Mouse (Mus musculus) stomach, postnatal 0 days (tissue): ENCODE measurements at regions not wholly inside any gene's neighbourhood (a gene's known extent, or its start where the extent isn't known, plus 50 kb on each side); places are given as distances from the start of the nearest gene placed in this dataset.

Source experiments
- ATAC-seq: fragments of 200-750 bp; cut with Nextera tagmentation; 2 replicates; pipeline ENCODE4 v1.8.0; 2017; ENCODE audit not compliant: low FRiP score, low TSS enrichment
- DNase-seq: peaks from one replicate; pipeline ENCODE4 v3.0.0-alpha.2; 2016; ENCODE audit warnings: low spot score
- H3K27ac ChIP-seq: fragments of 300-500 bp; sonication (generic); replicated peaks from 2 replicates; pipeline ENCODE4 v1.5.1; 2014; ENCODE audit warnings: mild to moderate bottlenecking, control low read depth
- H3K27me3 ChIP-seq: fragments of 300-500 bp; sonication (generic); 2 replicates; pipeline ENCODE4 v1.6.1; 2014; ENCODE audit warnings: low read length; ENCODE audit not compliant: control insufficient read depth, insufficient read depth
- H3K36me3 ChIP-seq: fragments of 300-500 bp; sonication (generic); 2 replicates; pipeline ENCODE4 v1.6.1; 2014; ENCODE audit warnings: low read length, mixed read lengths; ENCODE audit not compliant: control insufficient read depth, insufficient read depth
- H3K4me1 ChIP-seq: fragments of 300-500 bp; sonication (generic); replicated peaks from 2 replicates; pipeline ENCODE4 v1.6.1; 2014; ENCODE audit warnings: antibody characterized with exemption; ENCODE audit not compliant: control insufficient read depth, insufficient read depth
- H3K4me2 ChIP-seq: fragments of 300-500 bp; sonication (generic); replicated peaks from 2 replicates; pipeline ENCODE4 v1.6.1; 2014; ENCODE audit warnings: low read depth, mild to moderate bottlenecking, control low read depth, moderate library complexity
- H3K4me3 ChIP-seq: fragments of 300-500 bp; sonication (generic); 2 replicates; pipeline ENCODE4 v1.5.1; 2014; ENCODE audit warnings: low read depth, low read length, control low read depth
- H3K9ac ChIP-seq: fragments of 300-500 bp; sonication (generic); 2 replicates; pipeline ENCODE4 v1.6.1; 2014; ENCODE audit warnings: mild to moderate bottlenecking, low read length, control low read depth, mixed read lengths
- H3K9me3 ChIP-seq: fragments of 300-500 bp; sonication (generic); 2 replicates; pipeline ENCODE4 v1.6.1; 2016; ENCODE audit warnings: low read length; ENCODE audit not compliant: control insufficient read depth
- CTCF ChIP-seq: IDR thresholded peaks from 2 replicates; pipeline ENCODE4 v1.5.1; 2016; ENCODE audit warnings: antibody characterized with exemption, low read depth, mild to moderate bottlenecking, moderate library complexity
- EP300 ChIP-seq: optimal IDR thresholded peaks from 2 replicates; pipeline ENCODE3; 2016; ENCODE audit warnings: antibody characterized with exemption
- WGBS: fragments of 180-500 bp; shearing (Covaris S2); extraction: QIAGEN DNeasy Blood & Tissue Kit; methylation state at CpG from one replicate; pipeline ENCODE4 v1.1.7; 2014; 5-methylcytosine and 5-hydroxymethylcytosine counted together

DNA sequence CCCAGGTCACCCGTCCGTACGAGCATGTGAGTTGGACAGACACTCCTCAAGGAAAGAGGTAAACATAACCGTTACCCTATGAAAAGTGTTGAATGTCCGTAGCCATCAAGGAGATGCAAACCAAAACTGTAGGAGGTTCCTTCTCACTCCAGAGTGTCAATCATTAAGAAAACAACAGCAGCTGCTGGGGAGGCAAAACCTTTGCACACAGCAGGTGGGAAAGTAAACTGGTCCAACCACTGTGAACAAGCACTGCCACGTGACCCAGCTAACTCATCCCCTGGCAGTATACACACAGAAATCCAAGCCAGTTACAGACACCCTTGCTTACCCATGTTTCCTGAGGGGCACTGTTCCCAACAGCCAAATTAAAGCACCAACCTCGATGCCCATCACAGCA, 54.7 kb upstream of the Irx5 start:
- Histone ChIP-seq H3K4me2 (no peak overlapping the region), H3K27me3 (no peaks in the 10 kb centered on the region), H3K36me3 (no peaks in the 10 kb centered on the region), H3K9me3 (no peaks in the 10 kb centered on the region), H3K4me1 (no peaks in the 10 kb centered on the region), H3K27ac (no peak overlapping the region), H3K4me3 (no peak overlapping the region), H3K9ac (no peak overlapping the region)
- 61% methylated on average over 7 of the region's 7 CpGs for WGBS
- no peak for TF ChIP-seq CTCF
- ATAC-seq (no peak), DNase-seq (no peak)

DNA sequence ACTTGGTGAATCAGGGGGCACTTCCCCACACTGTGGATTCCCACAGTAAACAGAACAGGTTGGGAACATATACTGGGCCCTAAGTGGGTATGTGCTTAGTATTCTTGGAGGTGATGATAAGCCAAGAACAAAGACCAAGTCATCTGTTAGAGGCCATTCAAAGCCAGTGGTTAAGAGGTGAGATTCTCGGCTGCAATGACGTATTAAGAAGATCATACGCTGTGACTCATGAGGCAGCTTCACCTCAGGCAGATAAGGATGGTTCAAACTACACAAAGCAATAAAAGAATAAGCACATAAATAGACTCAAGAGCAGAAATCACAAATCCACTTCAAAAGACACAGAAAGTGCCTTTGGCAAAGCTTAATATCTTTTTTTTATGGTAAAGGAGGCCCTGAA, 56.4 kb upstream of the Irx5 start:
- Histone ChIP-seq H3K27ac (no peak overlapping the region), H3K4me2 (no peak overlapping the region), H3K9ac (no peak overlapping the region), H3K27me3 (no peaks in the 10 kb centered on the region), H3K4me1 (no peaks in the 10 kb centered on the region), H3K9me3 (no peaks in the 10 kb centered on the region), H3K4me3 (no peak overlapping the region), H3K36me3 (no peaks in the 10 kb centered on the region)
- DNase-seq (no peak), ATAC-seq (no peak)
- TF ChIP-seq EP300 (no peak), CTCF (no peak)
- WGBS, result 80% methylated on average over 3 of the region's 3 CpGs

DNA sequence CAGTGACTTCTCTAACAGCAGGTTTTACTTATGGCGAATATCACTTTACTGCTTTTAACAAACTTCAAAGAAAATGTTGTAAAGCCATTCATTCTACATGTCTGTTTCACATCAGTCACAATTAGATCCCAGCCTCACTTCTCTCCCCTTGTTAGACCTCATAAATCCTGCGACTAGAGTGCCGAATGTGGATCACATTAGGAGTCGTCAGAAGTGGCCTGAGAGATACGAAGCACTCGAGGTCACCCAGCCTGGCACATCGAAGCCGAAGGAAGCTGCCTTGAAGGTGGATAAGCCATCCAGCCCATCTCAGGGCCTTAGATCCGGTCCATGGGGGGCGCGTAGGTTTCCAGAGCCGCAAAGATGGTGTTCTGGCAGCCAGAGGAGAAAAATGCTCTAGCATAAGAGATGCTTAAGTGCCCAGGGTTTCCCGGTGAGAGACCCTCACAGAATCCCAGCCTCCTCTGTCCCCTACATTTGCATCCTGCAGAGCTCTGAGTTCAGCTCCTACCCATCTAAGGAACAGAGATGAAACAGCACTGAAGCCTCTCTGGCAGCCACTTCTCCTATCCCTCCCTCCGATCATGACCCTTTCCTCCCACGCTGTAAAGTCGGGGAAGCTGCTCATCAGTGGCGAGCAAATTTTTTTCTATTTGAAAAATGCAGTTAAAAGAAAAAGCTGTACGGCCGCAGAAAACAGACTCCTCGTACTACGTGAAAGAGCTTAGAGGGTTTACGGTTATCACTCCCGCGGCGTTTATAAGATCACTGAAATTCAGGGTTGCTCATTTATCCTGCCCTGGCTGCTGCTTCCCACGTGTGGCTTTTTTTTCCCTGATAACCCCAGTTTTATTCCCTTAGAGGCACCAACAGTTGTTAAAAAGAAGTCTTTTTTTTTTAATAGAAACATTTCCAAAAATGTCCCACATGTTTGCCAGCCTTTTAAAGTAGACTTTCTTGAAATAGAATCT, 70.3 kb upstream of the Irx5 start:
- no peak overlapping the region for H3K4me3 ChIP-seq
- no peak for DNase-seq
- H3K27ac ChIP-seq, result no peak overlapping the region
- no peak for TF ChIP-seq CTCF
- no peak for TF ChIP-seq EP300
- H3K9ac ChIP-seq, result no peak overlapping the region
- H3K27me3 ChIP-seq, result no peaks in the 10 kb centered on the region
- ATAC-seq, result no peak
- H3K9me3 ChIP-seq, result no peaks in the 10 kb centered on the region
- WGBS, result 62% methylated on average over 26 of the region's 26 CpGs
- no peak overlapping the region for H3K4me2 ChIP-seq
- H3K4me1 ChIP-seq, result no peaks in the 10 kb centered on the region
- no peaks in the 10 kb centered on the region for H3K36me3 ChIP-seq

DNA sequence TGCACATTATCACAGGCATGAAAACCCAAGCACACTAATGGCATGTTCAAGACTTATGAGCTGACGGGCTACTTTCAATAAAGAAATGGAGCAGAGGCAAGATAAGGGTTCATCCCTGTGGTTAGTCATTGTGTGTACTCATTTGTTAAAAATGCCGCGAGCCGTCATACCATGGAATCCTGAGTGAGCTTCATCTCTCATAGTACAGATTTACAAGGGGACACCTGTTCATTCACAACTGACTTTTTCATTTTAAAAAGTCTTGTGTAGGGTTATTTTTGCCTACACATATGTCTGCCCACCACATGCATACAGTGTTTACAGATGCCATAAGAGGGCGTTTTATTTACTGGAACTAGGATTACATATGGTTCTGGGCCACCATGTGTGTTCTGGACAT, 81.7 kb upstream of the Irx5 start:
- no peaks in the 10 kb centered on the region for H3K4me1 ChIP-seq
- no peak for TF ChIP-seq CTCF
- WGBS, result 81% methylated on average over 5 of the region's 5 CpGs
- H3K4me2 ChIP-seq, result no peak overlapping the region
- no peaks in the 10 kb centered on the region for H3K36me3 ChIP-seq
- ATAC-seq (no peak), DNase-seq (no peak)
- H3K27me3 ChIP-seq, result no peaks in the 10 kb centered on the region
- no peak overlapping the region for H3K4me3 ChIP-seq
- no peak overlapping the region for H3K9ac ChIP-seq
- H3K27ac ChIP-seq, result no peak overlapping the region
- H3K9me3 ChIP-seq, result no peaks in the 10 kb centered on the region

DNA sequence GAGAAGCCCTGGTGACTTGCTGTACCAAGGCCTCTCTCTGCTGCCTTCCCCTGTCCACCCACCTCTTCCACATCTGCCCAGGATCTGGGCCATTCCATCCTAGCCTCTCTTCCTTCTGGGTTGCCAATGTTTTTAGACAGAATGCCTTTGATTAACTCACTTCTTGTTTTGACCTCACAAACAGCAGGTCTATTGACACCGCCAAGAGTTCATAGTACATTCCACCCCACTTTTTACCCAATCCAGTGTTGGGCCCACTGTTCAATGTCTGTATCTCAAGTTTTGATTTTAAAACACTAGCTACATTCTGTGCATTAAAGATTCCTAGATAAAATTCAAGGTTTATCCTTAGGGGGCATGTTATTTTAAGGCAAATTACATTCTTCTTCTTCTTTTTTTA, 84.7 kb upstream of the Irx5 start:
- H3K27me3 ChIP-seq, result no peaks in the 10 kb centered on the region
- H3K27ac ChIP-seq, result no peak overlapping the region
- H3K36me3 ChIP-seq, result no peaks in the 10 kb centered on the region
- H3K9ac ChIP-seq, result no peak overlapping the region
- no peak for TF ChIP-seq CTCF
- TF ChIP-seq EP300, result no peak
- no peak for DNase-seq
- H3K4me2 ChIP-seq, result no peak overlapping the region
- WGBS, result 94% methylated on average over 1 of the region's 1 CpGs
- no peaks in the 10 kb centered on the region for H3K4me1 ChIP-seq
- H3K4me3 ChIP-seq, result no peak overlapping the region
- H3K9me3 ChIP-seq, result no peaks in the 10 kb centered on the region
- no peak for ATAC-seq

DNA sequence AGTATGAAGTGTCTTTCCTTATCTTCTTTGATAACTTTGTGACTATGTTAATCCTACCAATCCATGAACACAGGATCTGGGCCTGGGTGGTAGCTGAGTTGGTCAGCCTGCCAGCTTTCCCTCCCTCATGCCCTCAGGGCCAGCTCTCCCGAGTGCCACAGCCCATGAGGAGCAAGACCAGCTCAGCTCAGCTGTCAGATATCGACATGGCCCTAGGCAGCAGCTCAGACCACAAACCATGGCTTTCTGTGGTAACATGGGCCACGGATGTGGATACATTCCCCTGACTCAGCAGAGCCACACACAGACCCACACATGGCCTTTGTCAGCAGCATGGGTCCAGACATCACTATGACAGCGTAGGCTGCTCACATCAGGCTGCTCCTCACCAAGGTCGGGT, 85.4 kb upstream of the Irx5 start:
- Histone ChIP-seq H3K4me3 (no peak overlapping the region), H3K4me2 (no peak overlapping the region), H3K9ac (no peak overlapping the region), H3K4me1 (no peaks in the 10 kb centered on the region), H3K27me3 (no peaks in the 10 kb centered on the region), H3K36me3 (no peaks in the 10 kb centered on the region), H3K27ac (no peak overlapping the region), H3K9me3 (no peaks in the 10 kb centered on the region)
- 73% methylated on average over 5 of the region's 5 CpGs for WGBS
- ATAC-seq (no peak), DNase-seq (no peak)
- TF ChIP-seq EP300, result no peak
- TF ChIP-seq CTCF, result no peak
